Mouse (Mus musculus): ENCODE results near the gene Fam163a.

GRCm38 (mm10) chr1:156087586-156087985, 117.2 kb downstream of the Fam163a start:
- TF ChIP-seq MAFK (IDR thresholded peaks at IDR 0.05; ENCODE audit: insufficient read depth, low read depth, low read length) (no peak), CHD2 (IDR thresholded peaks at IDR 0.05; ENCODE audit: low read depth, low read length) (no peak), HCFC1 (IDR thresholded peaks at IDR 0.05; ENCODE audit: borderline replicate concordance, insufficient read depth, low read length) (no peak), ZNF384 (IDR thresholded peaks at IDR 0.05; ENCODE audit: low read depth, low read length) (no peak), ZC3H11A (IDR thresholded peaks at IDR 0.05; ENCODE audit: borderline replicate concordance, low read depth, low read length) (no peak)

Measured in ES-E14 (cell line).